Mouse (Mus musculus) olfactory bulb, adult 2 months (tissue): ENCODE results near the gene Fam168a.

Experiments used
- CTCF ChIP-seq: fragments of 200-500 bp; IDR thresholded peaks from 2 replicates; pipeline ENCODE4 v1.5.1; 2012; ENCODE audit warnings: low read depth, mild to moderate bottlenecking, low read length, moderate library complexity; ENCODE audit not compliant: insufficient read depth
- POLR2A ChIP-seq: fragments of 200-500 bp; IDR thresholded peaks from 2 replicates; pipeline ENCODE4 v1.6.1; 2012; ENCODE audit warnings: mild to moderate bottlenecking, low read depth, low read length, moderate library complexity; ENCODE audit not compliant: insufficient read depth

- TF ChIP-seq CTCF (no peak), POLR2A (no peak)
These were observed 169.9 kb downstream of the Fam168a start for GRCm38 (mm10) chr7:100876293-100876692.
